Mouse (Mus musculus): ENCODE results near the gene Wdr4. TPM values are rescaled to one million over a fixed set of nuclear protein-coding genes. Genes with fewer than 3 reads are reported as not detected.

Wdr4 gene
- total and polyA plus RNA-seq, 2 experiments, result 12.9 to 27.8 TPM

GRCm38 (mm10) chr17:31451179-31451708 lies 68.5 kb downstream of the Wdr4 start:
- no peak for TF ChIP-seq POLR2A (IDR thresholded peaks at IDR 0.05; ENCODE audit: extremely low read depth, insufficient read depth, low read length)
- TF ChIP-seq CTCF (IDR thresholded peaks at IDR 0.05; ENCODE audit: low read depth, low read length), result no peak
- H3K27me3 ChIP-seq (ENCODE audit: control insufficient read depth, insufficient read depth, low read length), result no peaks in the 10 kb centered on the region
- H3K79me2 ChIP-seq (ENCODE audit: control insufficient read depth, insufficient read depth, low read length), result no peaks in the 10 kb centered on the region
- DNase-seq (ENCODE audit: extremely low read depth, low read depth, low spot score), result no peak
- H3K36me3 ChIP-seq (ENCODE audit: control insufficient read depth, insufficient read depth, low read length), result peaks cover 6% of the 10 kb centered on the region; the same call in 1 of the 2 replicates
- 73% methylated on average over 8 of the region's 8 CpGs for WGBS
- H3K4me1 ChIP-seq (ENCODE audit: control insufficient read depth, insufficient read depth, low read length), result peaks cover 4% of the 10 kb centered on the region; the same call in 1 of the 2 replicates
- no peak overlapping the region for H3K9ac ChIP-seq (ENCODE audit: low read depth, low read length)
- no peak overlapping the region for H3K4me3 ChIP-seq (ENCODE audit: insufficient read depth, low read depth, low read length)
- H3K27ac ChIP-seq (replicated peaks; ENCODE audit: insufficient read depth, low read depth, low read length), result no peak overlapping the region

GRCm38 (mm10) chr17:31450206-31450605 lies 69.6 kb downstream of the Wdr4 start:
- no peaks in the 10 kb centered on the region for H3K79me2 ChIP-seq (ENCODE audit: control insufficient read depth, insufficient read depth, low read length)
- no peak for DNase-seq (ENCODE audit: extremely low read depth, low read depth, low spot score)
- WGBS, result 93% methylated on average over 3 of the region's 3 CpGs
- H3K27me3 ChIP-seq (ENCODE audit: control insufficient read depth, insufficient read depth, low read length), result no peaks in the 10 kb centered on the region
- H3K4me1 ChIP-seq (ENCODE audit: control insufficient read depth, insufficient read depth, low read length), result peaks cover 12% of the 10 kb centered on the region
- H3K27ac ChIP-seq (replicated peaks; ENCODE audit: insufficient read depth, low read depth, low read length), result no peak overlapping the region
- H3K4me3 ChIP-seq (ENCODE audit: insufficient read depth, low read depth, low read length), result no peak overlapping the region
- H3K36me3 ChIP-seq (ENCODE audit: control insufficient read depth, insufficient read depth, low read length), result peaks cover 3% of the 10 kb centered on the region; the same call in 1 of the 2 replicates
- H3K9ac ChIP-seq (ENCODE audit: low read depth, low read length), result no peak overlapping the region
- TF ChIP-seq CTCF (IDR thresholded peaks at IDR 0.05; ENCODE audit: low read depth, low read length) (no peak), POLR2A (IDR thresholded peaks at IDR 0.05; ENCODE audit: extremely low read depth, insufficient read depth, low read length) (no peak)

GRCm38 (mm10) chr17:31448519-31448918 lies 71.3 kb downstream of the Wdr4 start:
- Histone ChIP-seq H3K27me3 (ENCODE audit: control insufficient read depth, insufficient read depth, low read length) (no peaks in the 10 kb centered on the region), H3K4me3 (ENCODE audit: insufficient read depth, low read depth, low read length) (no peak overlapping the region), H3K4me1 (ENCODE audit: control insufficient read depth, insufficient read depth, low read length) (peaks cover 23% of the 10 kb centered on the region), H3K9ac (ENCODE audit: low read depth, low read length) (no peak overlapping the region), H3K27ac (replicated peaks; ENCODE audit: insufficient read depth, low read depth, low read length) (no peak overlapping the region), H3K36me3 (ENCODE audit: control insufficient read depth, insufficient read depth, low read length) (no peaks in the 10 kb centered on the region; the same call in 1 of the 2 replicates), H3K79me2 (ENCODE audit: control insufficient read depth, insufficient read depth, low read length) (no peaks in the 10 kb centered on the region)
- TF ChIP-seq POLR2A (IDR thresholded peaks at IDR 0.05; ENCODE audit: extremely low read depth, insufficient read depth, low read length) (no peak), CTCF (IDR thresholded peaks at IDR 0.05; ENCODE audit: low read depth, low read length) (no peak)
- 85% methylated on average over 1 of the region's 1 CpGs for WGBS
- DNase-seq (ENCODE audit: extremely low read depth, low read depth, low spot score), result no peak

- no peaks in the 10 kb centered on the region for H3K36me3 ChIP-seq (ENCODE audit: control insufficient read depth, insufficient read depth, low read length)
Measured at GRCm38 (mm10) chr17:31447766-31448165, 72.0 kb downstream of the Wdr4 start.

GRCm38 (mm10) chr17:31445061-31445731 lies 74.6 kb downstream of the Wdr4 start:
- no peaks in the 10 kb centered on the region for H3K36me3 ChIP-seq (ENCODE audit: control insufficient read depth, insufficient read depth, low read length)
- 5% methylated on average over 7 of the region's 7 CpGs for WGBS
- H3K9ac ChIP-seq (ENCODE audit: low read depth, low read length), result peak overlapping the region; percentile 3; the same call in 1 of the 2 replicates
- no peak overlapping the region for H3K4me3 ChIP-seq (ENCODE audit: insufficient read depth, low read depth, low read length)
- H3K79me2 ChIP-seq (ENCODE audit: control insufficient read depth, insufficient read depth, low read length), result no peaks in the 10 kb centered on the region
- no peaks in the 10 kb centered on the region for H3K27me3 ChIP-seq (ENCODE audit: control insufficient read depth, insufficient read depth, low read length)
- peak; percentile 86 for DNase-seq (ENCODE audit: extremely low read depth, low read depth, low spot score)
- H3K27ac ChIP-seq (replicated peaks; ENCODE audit: insufficient read depth, low read depth, low read length), result peak overlapping the region; percentile 55
- peaks cover 26% of the 10 kb centered on the region for H3K4me1 ChIP-seq (ENCODE audit: control insufficient read depth, insufficient read depth, low read length)
- TF ChIP-seq POLR2A (IDR thresholded peaks at IDR 0.05; ENCODE audit: extremely low read depth, insufficient read depth, low read length), result no peak
- TF ChIP-seq CTCF (IDR thresholded peaks at IDR 0.05; ENCODE audit: low read depth, low read length), result no peak

More at GRCm38 (mm10) chr17:31447766-31448165, 72.0 kb downstream of the Wdr4 start:
- DNase-seq (ENCODE audit: extremely low read depth, low read depth, low spot score), result no peak
- no peaks in the 10 kb centered on the region for H3K79me2 ChIP-seq (ENCODE audit: control insufficient read depth, insufficient read depth, low read length)
- H3K4me1 ChIP-seq (ENCODE audit: control insufficient read depth, insufficient read depth, low read length), result peaks cover 26% of the 10 kb centered on the region
- no peaks in the 10 kb centered on the region for H3K27me3 ChIP-seq (ENCODE audit: control insufficient read depth, insufficient read depth, low read length)
- H3K27ac ChIP-seq (replicated peaks; ENCODE audit: insufficient read depth, low read depth, low read length), result no peak overlapping the region
- H3K4me3 ChIP-seq (ENCODE audit: insufficient read depth, low read depth, low read length), result no peak overlapping the region
- no peak overlapping the region for H3K9ac ChIP-seq (ENCODE audit: low read depth, low read length)
- WGBS, result 65% methylated on average over 5 of the region's 5 CpGs
- TF ChIP-seq CTCF (IDR thresholded peaks at IDR 0.05; ENCODE audit: low read depth, low read length) (no peak), POLR2A (IDR thresholded peaks at IDR 0.05; ENCODE audit: extremely low read depth, insufficient read depth, low read length) (no peak)

Other genes with a start within 250 kb of the Wdr4 start
- gene Rsph1, start 242.6 kb downstream of the Wdr4 start, total RNA-seq (2014; rRNA removed), result not detected in 2 replicates
- gene Rsph1, start 242.6 kb downstream of the Wdr4 start, polyA plus RNA-seq (2012; rRNA removed), result not detected in 2 replicates
- 1.4 and 3.6 TPM in 2 replicates for gene Slc37a1, start 233.2 kb downstream of the Wdr4 start, total RNA-seq (2014; rRNA removed)
- gene Slc37a1, start 233.2 kb downstream of the Wdr4 start, polyA plus RNA-seq (2012; rRNA removed), result 1.8 and 4.7 TPM in 2 replicates
- 9.1 and 12.6 TPM in 2 replicates for gene Pde9a, start 133.8 kb downstream of the Wdr4 start, total RNA-seq (2014; rRNA removed)
- gene Pde9a, start 133.8 kb downstream of the Wdr4 start, polyA plus RNA-seq (2012; rRNA removed), result 51.1 and 66.9 TPM in 2 replicates
- 243 and 269 TPM in 2 replicates for gene Ndufv3, start 135 bp upstream of the Wdr4 start, total RNA-seq (2014; rRNA removed)
- 152 and 181 TPM in 2 replicates for gene Ndufv3, start 135 bp upstream of the Wdr4 start, polyA plus RNA-seq (2012; rRNA removed)
- gene Pknox1, start 44.8 kb upstream of the Wdr4 start, total RNA-seq (2014; rRNA removed), result 10.3 and 14.0 TPM in 2 replicates
- 10.7 and 15.5 TPM in 2 replicates for gene Pknox1, start 44.8 kb upstream of the Wdr4 start, polyA plus RNA-seq (2012; rRNA removed)
- gene Cbs, start 117.3 kb upstream of the Wdr4 start, total RNA-seq (2014; rRNA removed), result 236 and 490 TPM in 2 replicates
- 782 and 968 TPM in 2 replicates for gene Cbs, start 117.3 kb upstream of the Wdr4 start, polyA plus RNA-seq (2012; rRNA removed)
- 53.5 and 57.1 TPM in 2 replicates for gene U2af1, start 138.9 kb upstream of the Wdr4 start, total RNA-seq (2014; rRNA removed)
- gene U2af1, start 138.9 kb upstream of the Wdr4 start, polyA plus RNA-seq (2012; rRNA removed), result 40.4 and 42.7 TPM in 2 replicates
- not detected in 2 replicates for gene Cryaa, start 157.8 kb upstream of the Wdr4 start, total RNA-seq (2014; rRNA removed)
- gene Cryaa, start 157.8 kb upstream of the Wdr4 start, polyA plus RNA-seq (2012; rRNA removed), result not detected in 2 replicates